Comparison of ENCODE assay signal across 24 mouse cellular contexts in genomic region chr5:124039602-124040001, GRCm38 (mm10). TPM values are rescaled to one million over a fixed set of nuclear protein-coding genes. Genes with fewer than 3 reads are reported as not detected.
DNase-seq lines count a peak whose midpoint lies in the region; ATAC-seq and TF ChIP-seq lines count a peak whose summit lies in the region.
"Had no signal": no experiment of that assay in that cellular context is flagged by ENCODE, and none has a peak within 500 bp of the region (broad histone marks: within the 10 kb centered on the region; RNA-seq: fewer than 3 reads in every experiment).

No protein-coding gene starts in this region.

- no peaks in the 10 kb centered on the region for H3K9me3 ChIP-seq in liver, embryonic 11.5 days (ENCODE audit: control insufficient read depth, low read length)
- H3K9me3 ChIP-seq in MEL (replicated peaks; ENCODE audit: insufficient read depth, low read length), result no peaks in the 10 kb centered on the region
- H3K9me3 ChIP-seq in liver, embryonic 14.5 days (ENCODE audit: control insufficient read depth, low read length), result no peaks in the 10 kb centered on the region
- H3K9me3 ChIP-seq: embryonic facial prominence, embryonic 10.5 days; embryonic facial prominence, embryonic 12.5 days; forebrain, embryonic 13.5 days; forebrain, embryonic 15.5 days; G1E had no signal

- no peak; the same call in 1 of the 2 replicates for ATAC-seq in liver, embryonic 11.5 days (replicated peaks; ENCODE audit: low FRiP score)
- peak; percentile 22; the same call in 1 of the 2 replicates for ATAC-seq in liver, embryonic 14.5 days (ENCODE audit: insufficient read depth)
- ATAC-seq in megakaryocyte-erythroid progenitor cell, adult 5-6 weeks (replicated peaks; ENCODE audit: low FRiP score, low TSS enrichment, poor library complexity, severe bottlenecking), result peak; percentile 83
- ATAC-seq in inflammation-experienced regulatory T-cells, adult 6 months, result no peak
- ATAC-seq: CD4-positive, CD25-positive, alpha-beta regulatory T cell, adult 4 months; forebrain, embryonic 13.5 days; forebrain, embryonic 15.5 days had no signal

- no peak overlapping the region for H3K4me2 ChIP-seq in liver, embryonic 11.5 days
- H3K4me2 ChIP-seq in liver, embryonic 14.5 days (ENCODE audit: low read depth), result no peak overlapping the region
- H3K4me2 ChIP-seq: embryonic facial prominence, embryonic 12.5 days; forebrain, embryonic 13.5 days; forebrain, embryonic 15.5 days had no signal

- H3K4me3 ChIP-seq in liver, embryonic 11.5 days (ENCODE audit: low read depth, low read length), result no peak overlapping the region
- no peak overlapping the region for H3K4me3 ChIP-seq in MEL (ENCODE audit: control insufficient read depth in 1 of 2, insufficient read depth in 1 of 2, low read depth in 2 of 2, low read length in 2 of 2)
- H3K4me3 ChIP-seq in liver, embryonic 14.5 days (ENCODE audit: insufficient read depth in 1 of 2, low read depth in 2 of 2, low read length in 2 of 2), result no peak overlapping the region
- H3K4me3 ChIP-seq: embryonic facial prominence, embryonic 10.5 days; embryonic facial prominence, embryonic 12.5 days; forebrain, embryonic 13.5 days; forebrain, embryonic 15.5 days had no signal

- no peak for TF ChIP-seq CTCF in MEL (IDR thresholded peaks at IDR 0.05 in 2 of 3, conservative IDR thresholded peaks at IDR 0.05 in 1 of 3; ENCODE audit: control insufficient read depth in 1 of 3, insufficient read depth in 1 of 3, low read depth in 2 of 3, low read length in 3 of 3, poor library complexity in 1 of 3, severe bottlenecking in 1 of 3)
- no peak for TF ChIP-seq CTCF in liver, embryonic 14.5 days (IDR thresholded peaks at IDR 0.05; ENCODE audit: low read depth)

- TF ChIP-seq POLR2A in MEL (IDR thresholded peaks at IDR 0.05; ENCODE audit: control insufficient read depth in 1 of 2, insufficient read depth in 1 of 2, low read depth in 1 of 2, low read length in 2 of 2, poor library complexity in 1 of 2), result no peak

- no peak overlapping the region for H3K9ac ChIP-seq in liver, embryonic 11.5 days (ENCODE audit: low read depth, low read length)
- H3K9ac ChIP-seq in MEL (ENCODE audit: control insufficient read depth, low read depth, low read length, poor library complexity, severe bottlenecking), result no peak overlapping the region
- no peak overlapping the region for H3K9ac ChIP-seq in liver, embryonic 14.5 days (replicated peaks)
- H3K9ac ChIP-seq: embryonic facial prominence, embryonic 12.5 days; forebrain, embryonic 13.5 days; forebrain, embryonic 15.5 days had no signal

- H3K27ac ChIP-seq in liver, embryonic 11.5 days (ENCODE audit: low read depth, low read length), result no peak overlapping the region
- H3K27ac ChIP-seq in MEL (ENCODE audit: control insufficient read depth, low read depth, low read length), result no peak overlapping the region
- H3K27ac ChIP-seq in liver, embryonic 14.5 days, result no peak overlapping the region
- H3K27ac ChIP-seq: embryonic facial prominence, embryonic 10.5 days; embryonic facial prominence, embryonic 12.5 days; forebrain, embryonic 13.5 days; forebrain, embryonic 15.5 days had no signal

- no peak for TF ChIP-seq EP300 in MEL (IDR thresholded peaks at IDR 0.05; ENCODE audit: low read depth in 1 of 2, low read length in 2 of 2)
- TF ChIP-seq EP300 in liver, embryonic 14.5 days (IDR thresholded peaks at IDR 0.05; ENCODE audit: low read depth), result no peak

- H3K4me1 ChIP-seq in liver, embryonic 11.5 days (replicated peaks; ENCODE audit: control insufficient read depth, insufficient read depth, low read length), result peaks cover 27% of the 10 kb centered on the region
- H3K4me1 ChIP-seq in MEL (ENCODE audit: control insufficient read depth in 1 of 2, insufficient read depth in 2 of 2, low read length in 2 of 2), result peaks cover 7 to 28% of the 10 kb centered on the region in 2 experiments
- H3K4me1 ChIP-seq in liver, embryonic 14.5 days (replicated peaks; ENCODE audit: control insufficient read depth in 2 of 2, insufficient read depth in 2 of 2, low read length in 1 of 2), result peaks cover 11 to 22% of the 10 kb centered on the region in 2 experiments

- no peaks in the 10 kb centered on the region for H3K36me3 ChIP-seq in liver, embryonic 11.5 days (ENCODE audit: control insufficient read depth, insufficient read depth, low read length)
- peaks cover 0 to 15% of the 10 kb centered on the region in 2 experiments; a peak in 2 of 4 replicates for H3K36me3 ChIP-seq in MEL (ENCODE audit: control insufficient read depth in 1 of 2, insufficient read depth in 2 of 2, low read length in 2 of 2)
- no peaks in the 10 kb centered on the region for H3K36me3 ChIP-seq in liver, embryonic 14.5 days (replicated peaks; ENCODE audit: control insufficient read depth, insufficient read depth, low read depth)
- H3K36me3 ChIP-seq: embryonic facial prominence, embryonic 10.5 days; embryonic facial prominence, embryonic 12.5 days; forebrain, embryonic 15.5 days; G1E had no signal

- TF ChIP-seq RAD21 in MEL (IDR thresholded peaks at IDR 0.05; ENCODE audit: low read depth, low read length), result no peak

- DNase-seq in liver (peak; percentile 40), MEL (ENCODE audit: low read depth, low spot score) (peak; percentile 53)
- DNase-seq in liver, embryonic 11.5 days (ENCODE audit: low spot score), result no peak
- no peak for DNase-seq in liver, embryonic 14.5 days (ENCODE audit: low read depth in 3 of 3, low spot score in 3 of 3)
- no peak for DNase-seq in layer of hippocampus, adult 9-10 months (ENCODE audit: low spot score)
- DNase-seq: adrenal gland, adult 2 months; adrenal gland, postnatal 10 days; adrenal gland, postnatal 25 days; B cell, adult 2 months; cerebellum, adult 11 months; cerebellum, adult 18-20 months; cerebellum, adult 8-10 months; cerebellum, adult 9-11 months; cerebellum, postnatal 14 days; cerebellum, postnatal 36 days had no signal

- no peaks in the 10 kb centered on the region for H3K27me3 ChIP-seq in liver, embryonic 11.5 days (replicated peaks; ENCODE audit: control insufficient read depth, insufficient read depth, low read length)
- no peaks in the 10 kb centered on the region for H3K27me3 ChIP-seq in MEL (ENCODE audit: control insufficient read depth in 1 of 2, insufficient read depth in 2 of 2, low read length in 2 of 2)
- H3K27me3 ChIP-seq in liver, embryonic 14.5 days (ENCODE audit: control insufficient read depth, insufficient read depth, low read length), result no peaks in the 10 kb centered on the region
- H3K27me3 ChIP-seq: CH12.LX; embryonic facial prominence, embryonic 12.5 days; forebrain, embryonic 13.5 days; forebrain, embryonic 15.5 days had no signal

- H3K79me2 ChIP-seq in MEL (ENCODE audit: control insufficient read depth, insufficient read depth, low read length, poor library complexity), result no peaks in the 10 kb centered on the region

- WGBS in liver, embryonic 11.5 days, result 61% methylated on average over 6 of the region's 6 CpGs
- 39% methylated on average over 6 of the region's 6 CpGs for WGBS in liver, embryonic 14.5 days (ENCODE audit: insufficient replicate concordance)

TF ChIP-seq in MEL, 35 proteins besides CTCF, POLR2A, EP300 and RAD21:
- TF ChIP-seq ZC3H11A (IDR thresholded peaks at IDR 0.05; ENCODE audit: low read depth, low read length) (no peak), TBP (IDR thresholded peaks at IDR 0.05; ENCODE audit: low read depth, low read length) (peak; percentile 54; the same call in 1 of the 2 replicates)

RNA-seq across cellular contexts. Expression of gene Vps37b, which starts 7.5 kb away (rescaled TPM):
- polyA plus RNA-seq in liver, embryonic 11.5 days (2014; fragmentation: Nextera tagmentation; extraction: Ambion mirVana), result 31.3 TPM in 2 replicates
- total RNA-seq in MEL (2012; rRNA removed), result 27.4 and 28.6 TPM in 2 replicates
- 10 to 100 TPM in 1 of 2 experiments, not detected in 1; 66.0 TPM for polyA plus RNA-seq in MEL (2012; ENCODE audit: insufficient read depth in 1 of 2, insufficient read length in 2 of 2, low read depth in 1 of 2, low replicate concordance in 2 of 2, missing spikeins in 1 of 2)
- 11.3 and 11.5 TPM in 2 replicates for polyA plus RNA-seq in liver, embryonic 14.5 days (2012; rRNA removed)
- polyA plus RNA-seq in liver, embryonic 14.5 days (2014; fragmentation: Nextera tagmentation; extraction: Ambion mirVana), result 8.8 and 12.6 TPM in 2 replicates
- 20.8 and 34.3 TPM in 2 replicates for total RNA-seq in megakaryocyte-erythroid progenitor cell, adult 5-6 weeks (2014; fragmentation: Nextera tagmentation)
- 12.8 and 15.5 TPM in 2 replicates for total RNA-seq in megakaryocyte-erythroid progenitor cell, adult 5-6 weeks (2017)
- polyA plus RNA-seq in inflammation-experienced regulatory T-cells, adult 6 months (2017; shearing (Covaris generic)), result 10 to 100 TPM; 18.4 to 21.9 (median 18.7) TPM

RNA-seq across cellular contexts. Expression of gene Abcb9, which starts 56.0 kb away (rescaled TPM):
- polyA plus RNA-seq in liver, embryonic 11.5 days (2014; fragmentation: Nextera tagmentation; extraction: Ambion mirVana), result 4.1 and 4.8 TPM in 2 replicates
- 2.1 and 2.4 TPM in 2 replicates for total RNA-seq in MEL (2012; rRNA removed)
- polyA plus RNA-seq in MEL (2012; ENCODE audit: insufficient read depth in 1 of 2, insufficient read length in 2 of 2, low read depth in 1 of 2, low replicate concordance in 2 of 2, missing spikeins in 1 of 2), result 1 to 10 TPM in 1 of 2 experiments, not detected in 1; 8.1 TPM
- polyA plus RNA-seq in liver, embryonic 14.5 days (2012; rRNA removed), result 2.9 and 3.1 TPM in 2 replicates
- 2.6 and 3.6 TPM in 2 replicates for polyA plus RNA-seq in liver, embryonic 14.5 days (2014; fragmentation: Nextera tagmentation; extraction: Ambion mirVana)
- total RNA-seq in megakaryocyte-erythroid progenitor cell, adult 5-6 weeks (2014; fragmentation: Nextera tagmentation), result 5.2 and 9.3 TPM in 2 replicates
- total RNA-seq in megakaryocyte-erythroid progenitor cell, adult 5-6 weeks (2017), result 0.95 and 3.5 TPM in 2 replicates
- polyA plus RNA-seq in inflammation-experienced regulatory T-cells, adult 6 months (2017; shearing (Covaris generic)), result 10 to 100 TPM; 13.2 to 23.3 (median 16.7) TPM

Comparison
In these comparisons a context has a peak if more than half of its experiments do, and no peak if none do; other contexts are left out.
1. DNase-seq: peak in liver (single experiment) and MEL (single experiment); none in liver, embryonic 11.5 days (single experiment), liver, embryonic 14.5 days (0 of 3) and layer of hippocampus, adult 9-10 months (single experiment).
2. ATAC-seq: peak in liver, embryonic 14.5 days (single experiment) and megakaryocyte-erythroid progenitor cell, adult 5-6 weeks (single experiment); none in liver, embryonic 11.5 days (single experiment) and inflammation-experienced regulatory T-cells, adult 6 months (single experiment).